Mouse (Mus musculus): ENCODE measurements at regions not wholly inside any gene's neighbourhood (a gene's known extent, or its start where the extent isn't known, plus 50 kb on each side); places are given as distances from the start of the nearest gene placed in this dataset.

DNA sequence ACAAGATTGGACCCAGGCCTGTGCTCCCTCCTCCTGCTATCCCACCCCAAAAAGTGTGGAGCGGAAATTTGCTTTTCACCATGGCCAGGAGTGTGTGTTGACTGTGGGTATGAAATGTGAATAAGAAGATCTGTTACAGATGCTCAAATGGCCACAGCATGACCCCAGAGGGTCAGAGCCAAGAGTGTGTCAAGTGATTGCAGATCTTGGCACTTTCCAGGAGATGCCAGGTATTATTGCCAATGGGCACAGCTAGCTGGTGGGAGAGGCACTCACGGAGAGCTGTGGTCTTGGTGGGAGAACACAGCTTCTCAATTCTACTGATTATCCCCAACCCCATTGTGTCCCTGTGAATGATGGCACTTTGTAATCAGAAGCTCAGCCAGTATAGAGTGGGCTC lies 62.7 kb downstream of the Smim20 start:
- no peak overlapping the region for H3K27ac ChIP-seq
- 0 out of 2 replicates have a peak, but pooled peaks cover 3% of the 10 kb centered on the region for H3K27me3 ChIP-seq (replicated peaks)
- H3K9ac ChIP-seq: no peak overlapping the region
- H3K4me3 ChIP-seq (replicated peaks): no peak overlapping the region
- H3K36me3 ChIP-seq: no peaks in the 10 kb centered on the region
- no peak overlapping the region for H3K4me2 ChIP-seq (replicated peaks)
- no peak for ATAC-seq
- H3K4me1 ChIP-seq (replicated peaks): 0 out of 2 replicates have a peak, but pooled peaks cover 3% of the 10 kb centered on the region
- no peaks in the 10 kb centered on the region for H3K9me3 ChIP-seq
- 87% methylated on average over 2 of the region's 2 CpGs for WGBS

DNA sequence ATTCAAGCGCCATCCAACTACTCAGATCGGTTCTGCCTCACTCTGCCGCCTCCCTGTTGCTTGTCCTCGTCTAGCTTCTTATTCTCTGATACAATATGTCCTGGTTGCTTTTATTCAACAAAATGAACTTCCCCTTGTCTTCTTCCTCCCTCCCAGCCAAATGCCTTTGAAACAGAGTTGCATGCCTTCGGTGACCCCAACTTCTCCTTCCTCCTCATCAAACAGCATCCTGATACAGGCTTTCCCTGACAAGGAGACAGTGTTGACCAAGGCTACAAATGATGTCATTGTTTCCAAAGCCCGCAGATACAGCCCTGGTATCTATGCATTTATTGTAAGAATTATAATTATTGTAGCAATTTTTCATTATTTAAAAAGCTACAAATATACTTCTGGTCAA lies 69.8 kb downstream of the Smim20 start:
- Histone ChIP-seq H3K9ac (no peak overlapping the region), H3K27ac (no peak overlapping the region), H3K36me3 (no peaks in the 10 kb centered on the region)

DNA sequence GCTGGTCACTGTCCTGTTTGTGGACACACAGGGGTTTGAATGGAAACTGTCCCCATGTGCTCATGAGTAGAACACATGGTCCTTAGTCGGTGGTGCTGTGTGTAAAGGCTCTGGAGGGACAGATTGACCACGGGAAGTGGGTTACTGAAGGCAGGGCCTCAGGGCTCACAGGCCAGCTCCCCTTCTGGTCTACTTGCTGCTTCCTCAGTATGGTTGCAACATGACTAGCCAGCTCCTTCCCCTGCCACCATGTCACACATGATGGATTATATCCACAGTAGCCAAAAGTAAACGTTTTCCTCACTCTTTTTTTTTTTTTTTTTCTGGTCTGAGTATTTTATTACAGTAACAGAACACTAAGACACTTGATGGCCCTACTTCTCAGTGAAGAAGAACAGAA lies 70.9 kb downstream of the Smim20 start:
- Histone ChIP-seq H3K4me2 (replicated peaks) (no peak overlapping the region), H3K27ac (no peak overlapping the region), H3K4me3 (replicated peaks) (no peak overlapping the region), H3K27me3 (replicated peaks) (no peaks in the 10 kb centered on the region), H3K9me3 (no peaks in the 10 kb centered on the region), H3K4me1 (replicated peaks) (no peaks in the 10 kb centered on the region), H3K36me3 (no peaks in the 10 kb centered on the region), H3K9ac (no peak overlapping the region)
- ATAC-seq: no peak
- WGBS: 29% methylated on average over 3 of the region's 3 CpGs

More for the DNA sequence above, 69.8 kb downstream of the Smim20 start:
- Histone ChIP-seq H3K4me2 (replicated peaks) (no peak overlapping the region), H3K9me3 (no peaks in the 10 kb centered on the region), H3K4me3 (replicated peaks) (no peak overlapping the region), H3K4me1 (replicated peaks) (no peaks in the 10 kb centered on the region), H3K27me3 (replicated peaks) (no peaks in the 10 kb centered on the region)
- 79% methylated on average over 6 of the region's 6 CpGs for WGBS
- no peak for ATAC-seq

GRCm38 (mm10) chr5:53345164-53345563 lies 78.3 kb downstream of the Smim20 start:
- Histone ChIP-seq H3K36me3 (no peaks in the 10 kb centered on the region), H3K4me1 (replicated peaks) (0 out of 2 replicates have a peak, but pooled peaks cover 5% of the 10 kb centered on the region), H3K27me3 (replicated peaks) (no peaks in the 10 kb centered on the region), H3K27ac (no peak overlapping the region), H3K9me3 (no peaks in the 10 kb centered on the region), H3K4me3 (replicated peaks) (no peak overlapping the region), H3K4me2 (replicated peaks) (no peak overlapping the region), H3K9ac (no peak overlapping the region)
- no peak for ATAC-seq
- WGBS: 84% methylated on average over 8 of the region's 8 CpGs

DNA sequence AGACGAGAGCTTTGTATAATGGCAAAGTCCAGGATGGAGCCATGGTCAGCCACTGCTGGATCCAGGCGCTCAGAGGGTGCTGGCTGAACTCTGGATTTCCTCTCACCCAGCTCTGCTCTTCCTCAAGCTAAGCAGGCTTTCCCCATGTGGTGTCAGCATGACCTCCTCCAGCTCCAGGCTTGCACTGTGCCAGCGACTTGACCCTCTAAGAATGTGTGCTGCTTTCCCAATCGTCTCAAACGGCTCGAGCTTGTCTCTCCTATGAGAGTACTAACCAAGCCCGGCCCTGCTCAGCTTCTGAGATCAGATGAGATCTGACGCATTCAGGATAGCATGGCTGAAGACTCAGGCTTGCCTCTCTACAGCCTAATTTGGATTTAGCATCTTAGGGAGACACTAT lies 79.1 kb downstream of the Smim20 start:
- H3K27ac ChIP-seq: no peak overlapping the region
- H3K4me2 ChIP-seq (replicated peaks): no peak overlapping the region
- 38% methylated on average over 8 of the region's 8 CpGs for WGBS
- H3K9me3 ChIP-seq: no peaks in the 10 kb centered on the region
- no peaks in the 10 kb centered on the region for H3K27me3 ChIP-seq (replicated peaks)
- no peak overlapping the region for H3K4me3 ChIP-seq (replicated peaks)
- H3K4me1 ChIP-seq (replicated peaks): 0 out of 2 replicates have a peak, but pooled peaks cover 5% of the 10 kb centered on the region
- no peak for ATAC-seq
- H3K36me3 ChIP-seq: no peaks in the 10 kb centered on the region
- H3K9ac ChIP-seq: no peak overlapping the region

DNA sequence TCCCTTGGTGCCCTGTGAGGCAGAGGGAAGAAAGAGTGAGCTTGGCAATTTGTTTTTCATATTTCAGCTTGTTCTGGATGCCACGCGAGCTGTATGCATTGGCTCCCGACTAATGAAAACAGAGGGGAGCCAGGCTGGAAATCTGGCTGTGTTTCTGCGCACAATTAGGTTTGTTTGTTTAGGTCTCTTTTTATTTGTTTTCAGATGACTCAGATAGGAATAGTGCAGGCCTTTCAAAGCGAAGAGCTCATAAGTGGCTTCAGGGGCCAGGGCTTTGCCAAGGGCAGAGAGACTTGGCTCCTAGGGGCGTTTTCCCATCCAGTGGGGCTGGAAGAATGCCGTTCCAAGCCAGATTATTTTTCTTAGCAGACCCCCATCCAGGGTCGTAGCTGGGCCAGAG lies 79.9 kb downstream of the Smim20 start:
- Histone ChIP-seq H3K9me3 (no peaks in the 10 kb centered on the region), H3K9ac (no peak overlapping the region), H3K4me3 (replicated peaks) (no peak overlapping the region), H3K4me1 (replicated peaks) (0 out of 2 replicates have a peak, but pooled peaks cover 5% of the 10 kb centered on the region), H3K27ac (no peak overlapping the region), H3K36me3 (no peaks in the 10 kb centered on the region), H3K4me2 (replicated peaks) (no peak overlapping the region), H3K27me3 (replicated peaks) (no peaks in the 10 kb centered on the region)
- 45% methylated on average over 8 of the region's 8 CpGs for WGBS
- no peak for ATAC-seq

DNA sequence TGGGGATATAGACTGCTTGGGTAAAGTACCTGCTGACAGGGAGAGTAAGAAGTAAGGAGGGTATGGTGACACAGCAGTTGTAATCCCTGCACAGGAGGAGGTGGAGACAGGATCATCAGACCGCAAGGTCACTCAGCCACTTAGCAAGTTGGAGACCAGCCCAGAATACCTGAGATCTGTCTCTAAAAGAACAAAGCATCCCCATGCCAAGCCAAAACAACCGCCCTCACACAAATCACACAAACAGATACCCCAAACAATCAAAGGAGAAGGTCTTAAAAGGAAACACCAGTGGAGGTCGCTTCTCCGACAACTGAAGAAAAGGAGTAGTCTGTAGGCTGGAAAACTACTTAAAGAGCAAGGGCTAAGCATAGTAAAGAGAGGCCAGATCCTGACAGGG lies 86.0 kb downstream of the Smim20 start:
- H3K36me3 ChIP-seq: no peaks in the 10 kb centered on the region
- ATAC-seq: no peak
- H3K4me3 ChIP-seq (replicated peaks): no peak overlapping the region
- H3K27me3 ChIP-seq (replicated peaks): no peaks in the 10 kb centered on the region
- H3K27ac ChIP-seq: no peak overlapping the region
- H3K4me1 ChIP-seq (replicated peaks): 0 out of 2 replicates have a peak, but pooled peaks cover 6% of the 10 kb centered on the region
- WGBS: 63% methylated on average over 4 of the region's 4 CpGs
- no peak overlapping the region for H3K4me2 ChIP-seq (replicated peaks)
- H3K9ac ChIP-seq: no peak overlapping the region
- no peaks in the 10 kb centered on the region for H3K9me3 ChIP-seq

- 0 out of 2 replicates have a peak, but pooled peaks cover 6% of the 10 kb centered on the region for H3K4me1 ChIP-seq (replicated peaks)
- no peak overlapping the region for H3K4me3 ChIP-seq (replicated peaks)
- ATAC-seq: no peak
- H3K36me3 ChIP-seq: no peaks in the 10 kb centered on the region
- H3K9ac ChIP-seq: no peak overlapping the region
- H3K27ac ChIP-seq: no peak overlapping the region
- H3K4me2 ChIP-seq (replicated peaks): no peak overlapping the region
- H3K9me3 ChIP-seq: no peaks in the 10 kb centered on the region
- no peaks in the 10 kb centered on the region for H3K27me3 ChIP-seq (replicated peaks)
- 93% methylated on average over 3 of the region's 3 CpGs for WGBS
Observed at GRCm38 (mm10) chr5:53354296-53354695, 87.4 kb downstream of the Smim20 start.

DNA sequence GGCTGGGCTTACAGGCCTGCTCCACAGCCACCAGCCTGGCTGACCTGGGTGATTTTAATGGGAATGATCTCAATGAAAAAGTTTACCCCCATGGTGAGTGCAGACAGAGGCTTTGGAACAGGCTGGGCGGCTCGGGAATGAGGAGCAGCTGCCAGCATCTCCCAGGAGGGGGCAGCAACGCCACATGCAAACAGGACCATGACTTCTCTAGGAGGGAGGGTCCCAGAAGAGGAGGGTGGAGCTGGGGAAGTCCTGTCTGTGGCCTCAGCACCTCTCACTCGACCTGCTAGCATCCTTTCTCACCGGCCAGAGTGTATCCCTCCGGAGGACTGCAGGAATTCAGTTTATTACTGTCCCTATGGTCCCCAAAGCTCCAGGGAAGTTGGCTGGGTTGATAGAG lies 88.2 kb downstream of the Smim20 start:
- peak; percentile 84 for ATAC-seq
- no peaks in the 10 kb centered on the region for H3K9me3 ChIP-seq
- no peak overlapping the region for H3K4me2 ChIP-seq (replicated peaks)
- H3K4me3 ChIP-seq (replicated peaks): no peak overlapping the region
- 0 out of 2 replicates have a peak, but pooled peaks cover 6% of the 10 kb centered on the region for H3K4me1 ChIP-seq (replicated peaks)
- H3K27ac ChIP-seq: no peak overlapping the region
- no peaks in the 10 kb centered on the region for H3K36me3 ChIP-seq
- H3K27me3 ChIP-seq (replicated peaks): no peaks in the 10 kb centered on the region
- H3K9ac ChIP-seq: no peak overlapping the region
- under 1% methylated on average over 6 of the region's 6 CpGs for WGBS

GRCm38 (mm10) chr5:53357086-53357608 lies 90.3 kb downstream of the Smim20 start:
- ATAC-seq: no peak
- WGBS: 66% methylated on average over 7 of the region's 7 CpGs
- Histone ChIP-seq H3K27me3 (replicated peaks) (no peaks in the 10 kb centered on the region), H3K4me2 (replicated peaks) (no peak overlapping the region), H3K4me3 (replicated peaks) (no peak overlapping the region), H3K36me3 (no peaks in the 10 kb centered on the region), H3K9me3 (no peaks in the 10 kb centered on the region), H3K27ac (no peak overlapping the region), H3K4me1 (replicated peaks) (0 out of 2 replicates have a peak, but pooled peaks cover 6% of the 10 kb centered on the region), H3K9ac (no peak overlapping the region)

- Histone ChIP-seq H3K27me3 (replicated peaks) (no peaks in the 10 kb centered on the region), H3K9me3 (no peaks in the 10 kb centered on the region), H3K36me3 (no peaks in the 10 kb centered on the region), H3K4me1 (replicated peaks) (0 out of 2 replicates have a peak, but pooled peaks cover 6% of the 10 kb centered on the region), H3K9ac (no peak overlapping the region), H3K4me2 (replicated peaks) (no peak overlapping the region), H3K27ac (no peak overlapping the region), H3K4me3 (replicated peaks) (no peak overlapping the region)
- WGBS: 51% methylated on average over 4 of the region's 4 CpGs
- no peak for ATAC-seq
Observed at GRCm38 (mm10) chr5:53358181-53358580, 91.3 kb downstream of the Smim20 start.

DNA sequence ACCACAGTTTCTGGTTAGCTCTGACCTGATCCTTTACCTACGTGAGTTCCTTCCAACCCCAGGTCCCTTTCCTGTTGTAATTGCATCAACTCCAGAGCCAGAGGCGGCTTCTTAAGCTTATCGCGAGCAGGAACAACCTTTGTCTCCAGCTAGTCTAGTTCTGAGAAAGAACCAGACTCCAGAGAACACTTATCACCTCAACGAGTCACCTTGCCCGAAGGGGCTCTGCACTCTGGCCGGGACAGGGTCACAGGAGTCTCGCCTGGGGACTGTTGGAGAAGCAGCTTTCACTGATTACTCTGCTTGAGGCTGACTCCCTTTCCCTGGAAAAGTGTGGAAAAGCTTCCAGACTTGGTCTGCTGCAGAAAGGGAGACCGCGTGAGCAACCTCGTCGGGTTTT lies 93.0 kb downstream of the Smim20 start:
- 0 out of 2 replicates have a peak, but pooled peaks have one; percentile 24 for ATAC-seq
- no peak overlapping the region for H3K9ac ChIP-seq
- no peaks in the 10 kb centered on the region for H3K27me3 ChIP-seq (replicated peaks)
- H3K27ac ChIP-seq: no peak overlapping the region
- 81% methylated on average over 12 of the region's 12 CpGs for WGBS
- H3K4me3 ChIP-seq (replicated peaks): no peak overlapping the region
- 0 out of 2 replicates have a peak, but pooled peaks cover 6% of the 10 kb centered on the region for H3K4me1 ChIP-seq (replicated peaks)
- no peak overlapping the region for H3K4me2 ChIP-seq (replicated peaks)
- H3K36me3 ChIP-seq: no peaks in the 10 kb centered on the region
- no peaks in the 10 kb centered on the region for H3K9me3 ChIP-seq

DNA sequence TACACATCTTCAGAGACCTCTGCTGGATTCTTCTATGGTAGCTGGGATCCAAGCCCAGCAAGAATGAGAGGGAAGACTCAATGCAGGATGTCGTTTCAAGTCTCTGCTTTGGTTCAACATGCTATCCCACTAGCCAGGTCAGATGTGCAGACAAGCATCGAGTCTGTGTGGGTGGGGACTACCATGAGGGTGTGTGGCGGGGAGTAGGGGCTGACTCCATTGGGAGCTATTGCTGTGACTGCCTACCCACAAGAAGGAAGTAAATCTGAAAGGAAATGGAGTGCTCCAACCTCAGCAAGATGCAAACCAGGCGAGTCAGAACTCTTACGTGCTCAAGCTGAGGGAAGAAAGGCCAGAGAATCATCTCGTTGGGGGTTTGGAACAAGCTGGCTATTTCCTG lies 94.4 kb downstream of the Smim20 start:
- Histone ChIP-seq H3K36me3 (no peaks in the 10 kb centered on the region), H3K9me3 (no peaks in the 10 kb centered on the region), H3K9ac (no peak overlapping the region), H3K4me1 (replicated peaks) (0 out of 2 replicates have a peak, but pooled peaks cover 4% of the 10 kb centered on the region), H3K27ac (no peak overlapping the region), H3K27me3 (replicated peaks) (no peaks in the 10 kb centered on the region), H3K4me3 (replicated peaks) (no peak overlapping the region), H3K4me2 (replicated peaks) (no peak overlapping the region)
- ATAC-seq: no peak
- 79% methylated on average over 6 of the region's 6 CpGs for WGBS
